Mouse (Mus musculus): ENCODE data around the gene Cntn5. TPM values are rescaled to one million over a fixed set of nuclear protein-coding genes. Genes with fewer than 3 reads are reported as not detected.

Cntn5 gene
- polyA plus RNA-seq, 1 experiment = not detected

- peaks cover 5% of the 10 kb centered on the region; the same call in 1 of the 2 replicates for H3K9me3 ChIP-seq
- H3K27me3 ChIP-seq (replicated peaks) = no peaks in the 10 kb centered on the region
Observed at GRCm38 (mm10) chr9:9708671-9709070, 1195.9 kb downstream of the Cntn5 start.

GRCm38 (mm10) chr9:9707766-9708165 is 1196.8 kb downstream of the Cntn5 start:
- no peaks in the 10 kb centered on the region for H3K36me3 ChIP-seq (replicated peaks; ENCODE audit: low read length)
- H3K4me1 ChIP-seq = no peaks in the 10 kb centered on the region
- peaks cover 5% of the 10 kb centered on the region; the same call in 1 of the 2 replicates for H3K9me3 ChIP-seq
- no peaks in the 10 kb centered on the region for H3K27me3 ChIP-seq (replicated peaks)
- TF ChIP-seq GATA1 (IDR thresholded peaks at IDR 0.05; ENCODE audit: borderline replicate concordance, low read length) = no peak
- no peak for TF ChIP-seq FLI1 (IDR thresholded peaks at IDR 0.05; ENCODE audit: low read length)
- no peak overlapping the region for H3K4me3 ChIP-seq (replicated peaks)

More at GRCm38 (mm10) chr9:9708671-9709070, 1195.9 kb downstream of the Cntn5 start:
- H3K4me1 ChIP-seq = no peaks in the 10 kb centered on the region
- TF ChIP-seq FLI1 (IDR thresholded peaks at IDR 0.05; ENCODE audit: low read length) (no peak), GATA1 (IDR thresholded peaks at IDR 0.05; ENCODE audit: borderline replicate concordance, low read length) (no peak)
- no peak overlapping the region for H3K4me3 ChIP-seq (replicated peaks)
- no peaks in the 10 kb centered on the region for H3K36me3 ChIP-seq (replicated peaks; ENCODE audit: low read length)

- no peak overlapping the region for H3K4me3 ChIP-seq (replicated peaks)
- H3K36me3 ChIP-seq (replicated peaks; ENCODE audit: low read length) = no peaks in the 10 kb centered on the region
- no peaks in the 10 kb centered on the region for H3K4me1 ChIP-seq
- TF ChIP-seq FLI1 (IDR thresholded peaks at IDR 0.05; ENCODE audit: low read length) (no peak), GATA1 (IDR thresholded peaks at IDR 0.05; ENCODE audit: borderline replicate concordance, low read length) (no peak)
- H3K27me3 ChIP-seq (replicated peaks) = no peaks in the 10 kb centered on the region
- H3K9me3 ChIP-seq = peaks cover 5% of the 10 kb centered on the region; the same call in 1 of the 2 replicates
Observed at GRCm38 (mm10) chr9:9705180-9705579, 1199.4 kb downstream of the Cntn5 start.

- Histone ChIP-seq H3K4me1 (no peaks in the 10 kb centered on the region), H3K4me3 (replicated peaks) (no peak overlapping the region), H3K36me3 (replicated peaks; ENCODE audit: low read length) (no peaks in the 10 kb centered on the region), H3K9me3 (no peaks in the 10 kb centered on the region), H3K27me3 (replicated peaks) (no peaks in the 10 kb centered on the region)
- no peak for TF ChIP-seq GATA1 (IDR thresholded peaks at IDR 0.05; ENCODE audit: borderline replicate concordance, low read length)
- TF ChIP-seq FLI1 (IDR thresholded peaks at IDR 0.05; ENCODE audit: low read length) = no peak
Observed at GRCm38 (mm10) chr9:9696636-9697035, 1207.9 kb downstream of the Cntn5 start.

GRCm38 (mm10) chr9:9682348-9682884 is 1222.2 kb downstream of the Cntn5 start:
- TF ChIP-seq FLI1 (IDR thresholded peaks at IDR 0.05; ENCODE audit: low read length) (no peak), GATA1 (IDR thresholded peaks at IDR 0.05; ENCODE audit: borderline replicate concordance, low read length) (no peak)
- Histone ChIP-seq H3K27me3 (replicated peaks) (no peaks in the 10 kb centered on the region), H3K9me3 (no peaks in the 10 kb centered on the region), H3K4me3 (replicated peaks) (no peak overlapping the region), H3K4me1 (no peaks in the 10 kb centered on the region), H3K36me3 (replicated peaks; ENCODE audit: low read length) (no peaks in the 10 kb centered on the region)

- Histone ChIP-seq H3K4me3 (replicated peaks) (no peak overlapping the region), H3K36me3 (replicated peaks; ENCODE audit: low read length) (no peaks in the 10 kb centered on the region), H3K9me3 (no peaks in the 10 kb centered on the region; the same call in 1 of the 2 replicates), H3K27me3 (replicated peaks) (no peaks in the 10 kb centered on the region), H3K4me1 (no peaks in the 10 kb centered on the region)
- TF ChIP-seq FLI1 (IDR thresholded peaks at IDR 0.05; ENCODE audit: low read length) (no peak), GATA1 (IDR thresholded peaks at IDR 0.05; ENCODE audit: borderline replicate concordance, low read length) (no peak)
Observed at GRCm38 (mm10) chr9:9676078-9676477, 1228.5 kb downstream of the Cntn5 start.

- TF ChIP-seq GATA1 (IDR thresholded peaks at IDR 0.05; ENCODE audit: borderline replicate concordance, low read length) (no peak), FLI1 (IDR thresholded peaks at IDR 0.05; ENCODE audit: low read length) (no peak)
- H3K36me3 ChIP-seq (replicated peaks; ENCODE audit: low read length) = no peaks in the 10 kb centered on the region
- H3K4me3 ChIP-seq (replicated peaks) = no peak overlapping the region
- no peaks in the 10 kb centered on the region for H3K4me1 ChIP-seq
- no peaks in the 10 kb centered on the region for H3K27me3 ChIP-seq (replicated peaks)
- H3K9me3 ChIP-seq = no peaks in the 10 kb centered on the region; the same call in 1 of the 2 replicates
Observed at GRCm38 (mm10) chr9:9674531-9674930, 1230.0 kb downstream of the Cntn5 start.

GRCm38 (mm10) chr9:9673277-9674049 is 1231.1 kb downstream of the Cntn5 start:
- no peak overlapping the region for H3K4me3 ChIP-seq (replicated peaks)
- TF ChIP-seq GATA1 (IDR thresholded peaks at IDR 0.05; ENCODE audit: borderline replicate concordance, low read length) (no peak), FLI1 (IDR thresholded peaks at IDR 0.05; ENCODE audit: low read length) (no peak)
- H3K27me3 ChIP-seq (replicated peaks) = no peaks in the 10 kb centered on the region
- H3K9me3 ChIP-seq = no peaks in the 10 kb centered on the region; the same call in 1 of the 2 replicates
- H3K4me1 ChIP-seq = no peaks in the 10 kb centered on the region
- H3K36me3 ChIP-seq (replicated peaks; ENCODE audit: low read length) = no peaks in the 10 kb centered on the region

- Histone ChIP-seq H3K36me3 (replicated peaks; ENCODE audit: low read length) (no peaks in the 10 kb centered on the region), H3K4me3 (replicated peaks) (no peak overlapping the region), H3K4me1 (no peaks in the 10 kb centered on the region), H3K27me3 (replicated peaks) (no peaks in the 10 kb centered on the region), H3K9me3 (no peaks in the 10 kb centered on the region)
- TF ChIP-seq FLI1 (IDR thresholded peaks at IDR 0.05; ENCODE audit: low read length) (no peak), GATA1 (IDR thresholded peaks at IDR 0.05; ENCODE audit: borderline replicate concordance, low read length) (no peak)
Observed at GRCm38 (mm10) chr9:9653463-9653862, 1251.1 kb downstream of the Cntn5 start.

GRCm38 (mm10) chr9:9647361-9647760 is 1257.2 kb downstream of the Cntn5 start:
- H3K4me1 ChIP-seq = no peaks in the 10 kb centered on the region
- no peak for TF ChIP-seq FLI1 (IDR thresholded peaks at IDR 0.05; ENCODE audit: low read length)
- H3K36me3 ChIP-seq (replicated peaks; ENCODE audit: low read length) = no peaks in the 10 kb centered on the region
- no peaks in the 10 kb centered on the region for H3K27me3 ChIP-seq (replicated peaks)
- no peak overlapping the region for H3K4me3 ChIP-seq (replicated peaks)
- peaks cover 3% of the 10 kb centered on the region; the same call in 1 of the 2 replicates for H3K9me3 ChIP-seq
